Comparison of ENCODE assay signal across 25 mouse cellular contexts in the genomic region with DNA sequence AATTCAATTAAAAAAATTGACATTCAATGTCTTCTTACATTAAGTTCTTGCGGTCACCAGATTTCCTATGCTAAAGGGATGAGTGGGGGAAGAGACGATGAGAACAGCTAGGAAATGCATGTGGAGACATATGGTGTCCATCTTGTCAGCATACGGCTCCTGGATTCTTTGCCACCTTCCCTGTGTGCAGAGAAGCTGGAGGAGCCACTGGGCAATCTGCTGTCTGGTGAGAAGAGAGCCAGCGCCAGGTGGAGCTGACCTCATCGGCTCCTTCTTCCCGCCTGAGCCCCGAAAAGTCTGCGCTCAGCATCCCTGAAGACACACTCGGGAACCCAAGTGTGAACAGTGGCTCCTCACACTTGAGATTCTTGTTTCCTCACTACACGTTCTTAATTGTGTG.
DNase-seq lines count a peak whose midpoint lies in the region; ATAC-seq lines count a peak whose summit lies in the region.
"Had no signal": no experiment of that assay in that cellular context is flagged by ENCODE, and none has a peak within 500 bp of the region (broad histone marks: within the 10 kb centered on the region; RNA-seq: fewer than 3 reads in every experiment).

No protein-coding gene starts in this region.

- no peaks in the 10 kb centered on the region for H3K36me3 ChIP-seq in neural tube, embryonic 15.5 days
- H3K36me3 ChIP-seq: embryonic facial prominence, embryonic 13.5 days; forebrain, embryonic 12.5 days; heart, embryonic 13.5 days; limb, embryonic 15.5 days; liver, embryonic 15.5 days; neural tube, embryonic 13.5 days had no signal

- no peaks in the 10 kb centered on the region for H3K9me3 ChIP-seq in neural tube, embryonic 15.5 days (replicated peaks)
- H3K9me3 ChIP-seq: embryonic facial prominence, embryonic 13.5 days; forebrain, embryonic 12.5 days; heart, embryonic 13.5 days; limb, embryonic 15.5 days; liver, embryonic 15.5 days; neural tube, embryonic 13.5 days had no signal

- no peak for ATAC-seq in neural tube, embryonic 15.5 days (ENCODE audit: low FRiP score)

- H3K4me1 ChIP-seq in neural tube, embryonic 15.5 days = no peaks in the 10 kb centered on the region
- H3K4me1 ChIP-seq: embryonic facial prominence, embryonic 13.5 days; forebrain, embryonic 12.5 days; heart, embryonic 13.5 days; limb, embryonic 15.5 days; liver, embryonic 15.5 days; neural tube, embryonic 13.5 days had no signal

- H3K27ac ChIP-seq in neural tube, embryonic 15.5 days (replicated peaks) = no peak overlapping the region
- H3K27ac ChIP-seq: embryonic facial prominence, embryonic 13.5 days; forebrain, embryonic 12.5 days; heart, embryonic 13.5 days; limb, embryonic 15.5 days; liver, embryonic 15.5 days; neural tube, embryonic 13.5 days had no signal

- H3K27me3 ChIP-seq in neural tube, embryonic 15.5 days (replicated peaks) = no peaks in the 10 kb centered on the region
- H3K27me3 ChIP-seq: embryonic facial prominence, embryonic 13.5 days; forebrain, embryonic 12.5 days; heart, embryonic 13.5 days; limb, embryonic 15.5 days; liver, embryonic 15.5 days; neural tube, embryonic 13.5 days had no signal

- H3K4me3 ChIP-seq in neural tube, embryonic 15.5 days (replicated peaks) = no peak overlapping the region
- H3K4me3 ChIP-seq: embryonic facial prominence, embryonic 13.5 days; erythroblast, embryonic 14.5 days; forebrain, embryonic 12.5 days; heart, embryonic 13.5 days; limb, embryonic 15.5 days; liver, embryonic 15.5 days; myocyte; neural tube, embryonic 13.5 days had no signal

- DNase-seq in right cerebral cortex, adult 18-20 months = peak; percentile 10
- DNase-seq in right cerebral cortex, postnatal 4 days = no peak
- peak; percentile 80 for DNase-seq in cerebellum, adult 11 months
- peak; percentile 93 for DNase-seq in cerebellum, adult 9-11 months
- no peak for DNase-seq in kidney, adult 8-10 months
- no peak for DNase-seq in layer of hippocampus, adult 9-10 months (ENCODE audit: low spot score)
- DNase-seq: adrenal gland, postnatal 10 days; embryo, embryonic 11 days; gastrocnemius, postnatal 25 days; heart, adult 18-20 months; heart, postnatal 14 days; kidney, adult 11 months; kidney, postnatal 4 days; layer of hippocampus, adult 9-11 months; lung, postnatal 4 days; midbrain, embryonic 14.5 days had no signal

- no peak overlapping the region for H3K9ac ChIP-seq in neural tube, embryonic 15.5 days (replicated peaks)
- H3K9ac ChIP-seq: embryonic facial prominence, embryonic 13.5 days; forebrain, embryonic 12.5 days; heart, embryonic 13.5 days; limb, embryonic 15.5 days; liver, embryonic 15.5 days; neural tube, embryonic 13.5 days had no signal

- WGBS in neural tube, embryonic 15.5 days = 90% methylated on average over 10 of the region's 10 CpGs

- H3K4me2 ChIP-seq in neural tube, embryonic 15.5 days = no peak overlapping the region
- H3K4me2 ChIP-seq: embryonic facial prominence, embryonic 13.5 days; forebrain, embryonic 12.5 days; heart, embryonic 13.5 days; limb, embryonic 15.5 days; liver, embryonic 15.5 days; neural tube, embryonic 13.5 days had no signal

Comparison
In these comparisons a context has a peak if more than half of its experiments do, and no peak if none do; other contexts are left out.
1. DNase-seq: peak in right cerebral cortex, adult 18-20 months (single experiment), cerebellum, adult 11 months (single experiment) and cerebellum, adult 9-11 months (single experiment); none in right cerebral cortex, postnatal 4 days (single experiment), kidney, adult 8-10 months (0 of 2) and layer of hippocampus, adult 9-10 months (single experiment).